Comparison of ENCODE assay signal across 9 mouse cellular contexts in genomic region chr10:117478202-117478930, GRCm38 (mm10).
DNase-seq lines count a peak whose midpoint lies in the region; ATAC-seq lines count a peak whose summit lies in the region.
"Had no signal": no experiment of that assay in that cellular context is flagged by ENCODE, and none has a peak within 500 bp of the region (broad histone marks: within the 10 kb centered on the region; RNA-seq: fewer than 3 reads in every experiment).

No protein-coding gene starts in this region.

- no peaks in the 10 kb centered on the region for H3K36me3 ChIP-seq in embryonic facial prominence, embryonic 11.5 days (replicated peaks; ENCODE audit: control insufficient read depth, insufficient read depth, low read depth, low read length)
- no peaks in the 10 kb centered on the region for H3K36me3 ChIP-seq in liver, embryonic 12.5 days
- H3K36me3 ChIP-seq: limb, embryonic 15.5 days had no signal

- H3K4me2 ChIP-seq in embryonic facial prominence, embryonic 11.5 days (ENCODE audit: low read depth, low read length) = no peak overlapping the region
- H3K4me2 ChIP-seq in liver, embryonic 12.5 days = no peak overlapping the region
- H3K4me2 ChIP-seq: limb, embryonic 15.5 days had no signal

- intact Hi-C loops in left cerebral cortex, postnatal 10 days (cut with DNase I) = no loop called here

- H3K9me3 ChIP-seq in embryonic facial prominence, embryonic 11.5 days (replicated peaks; ENCODE audit: control insufficient read depth, low read length) = no peaks in the 10 kb centered on the region
- peaks cover 7% of the 10 kb centered on the region; the same call in 1 of the 2 replicates for H3K9me3 ChIP-seq in liver, embryonic 12.5 days (replicated peaks)

- H3K27me3 ChIP-seq in embryonic facial prominence, embryonic 11.5 days (ENCODE audit: control insufficient read depth, insufficient read depth, low read length) = no peaks in the 10 kb centered on the region
- no peaks in the 10 kb centered on the region for H3K27me3 ChIP-seq in liver, embryonic 12.5 days (replicated peaks)
- H3K27me3 ChIP-seq: limb, embryonic 15.5 days had no signal

- H3K27ac ChIP-seq in embryonic facial prominence, embryonic 11.5 days (replicated peaks; ENCODE audit: low read depth, low read length) = no peak overlapping the region
- no peak overlapping the region for H3K27ac ChIP-seq in liver, embryonic 12.5 days
- H3K27ac ChIP-seq: limb, embryonic 15.5 days had no signal

- WGBS in embryonic facial prominence, embryonic 11.5 days = 61% methylated on average over 23 of the region's 23 CpGs
- 78% methylated on average over 23 of the region's 23 CpGs for WGBS in liver, embryonic 12.5 days (ENCODE audit: insufficient replicate concordance)

- no peak overlapping the region for H3K9ac ChIP-seq in embryonic facial prominence, embryonic 11.5 days (replicated peaks; ENCODE audit: low read length)
- no peak overlapping the region for H3K9ac ChIP-seq in liver, embryonic 12.5 days
- H3K9ac ChIP-seq: limb, embryonic 15.5 days had no signal

- ATAC-seq in cerebellum, adult (ENCODE audit: insufficient number of reproducible peaks, low FRiP score, low TSS enrichment) = peak; percentile 58; the same call in 1 of the 2 replicates
- peak; percentile 39; the same call in 1 of the 2 replicates for ATAC-seq in embryonic facial prominence, embryonic 11.5 days (replicated peaks; ENCODE audit: insufficient number of reproducible peaks, low FRiP score, low TSS enrichment, low read depth)
- ATAC-seq in liver, embryonic 12.5 days = no peak

- no peaks in the 10 kb centered on the region for H3K4me1 ChIP-seq in embryonic facial prominence, embryonic 11.5 days (ENCODE audit: control insufficient read depth, insufficient read depth, low read length)
- no peaks in the 10 kb centered on the region for H3K4me1 ChIP-seq in liver, embryonic 12.5 days
- H3K4me1 ChIP-seq: limb, embryonic 15.5 days had no signal

- no peak for DNase-seq in cerebellum, adult 11 months
- peak; percentile 36 for DNase-seq in embryonic facial prominence, embryonic 11.5 days (ENCODE audit: low spot score)
- DNase-seq in kidney, adult 11 months = peak; percentile 23
- DNase-seq in left cerebral cortex, postnatal 10 days (ENCODE audit: extremely low spot score in 1 of 2, low spot score in 2 of 2) = peak; percentile 38 to 48
- DNase-seq in right cerebral cortex, postnatal 36 days (ENCODE audit: low spot score in 2 of 2) = peak; percentile 6 to 11
- DNase-seq in c-Kit-positive CD71-positive TER-119-positive erythroid progenitor cells, embryonic 14.5 days (ENCODE audit: low spot score) = no peak

- no peak overlapping the region for H3K4me3 ChIP-seq in embryonic facial prominence, embryonic 11.5 days (ENCODE audit: low read depth, low read length)
- no peak overlapping the region for H3K4me3 ChIP-seq in liver, embryonic 12.5 days
- H3K4me3 ChIP-seq: limb, embryonic 15.5 days had no signal

Comparison
In these comparisons a context has a peak if more than half of its experiments do, and no peak if none do; other contexts are left out.
1. DNase-seq: peak in embryonic facial prominence, embryonic 11.5 days (single experiment), kidney, adult 11 months (single experiment), left cerebral cortex, postnatal 10 days (2 of 2) and right cerebral cortex, postnatal 36 days (2 of 2); none in cerebellum, adult 11 months (single experiment) and c-Kit-positive CD71-positive TER-119-positive erythroid progenitor cells, embryonic 14.5 days (single experiment).